Mouse (Mus musculus): ENCODE measurements around the gene Ppard.
"Not testable (repeated sequence)": the region's sequence is repeated elsewhere in the genome, so short reads cannot be mapped to it uniquely, and the experiment has no call there.

Ppard gene

DNA sequence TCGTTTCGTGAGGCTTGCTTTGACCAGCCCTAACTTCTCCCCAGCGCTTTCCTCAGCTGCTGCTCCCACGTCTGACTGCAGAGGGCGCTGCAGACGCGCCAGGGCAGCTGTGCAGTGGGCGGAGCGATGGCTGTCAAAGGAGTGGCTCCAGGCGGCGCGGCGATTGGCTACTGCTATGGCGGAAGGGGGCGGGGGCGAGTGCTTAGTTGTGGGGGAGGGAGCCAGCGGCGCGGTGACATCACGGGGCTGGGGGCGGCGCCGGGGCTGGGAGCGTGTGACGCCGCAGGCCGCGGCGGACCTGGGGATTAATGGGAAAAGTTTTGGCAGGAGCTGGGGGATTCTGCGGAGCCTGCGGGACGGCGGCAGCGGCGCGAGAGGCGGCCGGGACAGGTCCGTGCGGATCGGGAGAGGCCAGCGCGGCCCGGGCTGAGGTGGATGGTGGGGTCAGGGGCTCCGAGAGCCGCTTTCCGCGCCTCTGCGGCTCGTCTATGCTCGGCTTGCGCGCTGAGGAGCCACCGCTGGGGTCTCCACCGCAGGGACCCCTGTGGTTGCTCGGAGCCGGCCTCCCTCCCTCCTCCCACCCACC lies at the start of gene Ppard:
Gene Ppard, plus strand, starts transcription at position 226 of the 586 bp plus-strand sequence.
- peak; percentile 86 for ATAC-seq (ENCODE audit: insufficient number of reproducible peaks, low FRiP score, low TSS enrichment)

GRCm38 (mm10) chr17:28184971-28185638 lies 47.4 kb upstream of the Ppard start:
- no peak for ATAC-seq (ENCODE audit: insufficient number of reproducible peaks, low FRiP score, low TSS enrichment)

DNA sequence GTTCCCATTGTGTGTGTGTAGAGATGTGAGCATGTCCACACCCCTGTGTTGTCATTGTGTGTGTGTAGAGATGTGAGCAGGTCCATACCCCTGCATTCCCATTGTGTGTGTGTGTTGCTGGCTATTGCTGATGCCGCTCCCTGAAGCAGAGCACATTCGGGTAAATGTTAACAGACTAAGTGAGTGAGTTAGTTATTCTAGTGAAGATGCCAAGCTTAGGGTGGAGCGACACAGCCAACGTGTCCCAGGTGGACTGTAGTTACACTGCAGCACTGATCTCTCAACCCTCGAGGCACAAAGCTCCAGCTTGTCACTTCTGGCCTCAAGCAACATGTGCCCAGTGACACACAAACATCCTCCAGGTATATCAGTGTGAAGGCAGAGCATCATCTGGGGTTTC lies 44.2 kb upstream of the Ppard start:
- no peak for ATAC-seq (ENCODE audit: insufficient number of reproducible peaks, low FRiP score, low TSS enrichment)

DNA sequence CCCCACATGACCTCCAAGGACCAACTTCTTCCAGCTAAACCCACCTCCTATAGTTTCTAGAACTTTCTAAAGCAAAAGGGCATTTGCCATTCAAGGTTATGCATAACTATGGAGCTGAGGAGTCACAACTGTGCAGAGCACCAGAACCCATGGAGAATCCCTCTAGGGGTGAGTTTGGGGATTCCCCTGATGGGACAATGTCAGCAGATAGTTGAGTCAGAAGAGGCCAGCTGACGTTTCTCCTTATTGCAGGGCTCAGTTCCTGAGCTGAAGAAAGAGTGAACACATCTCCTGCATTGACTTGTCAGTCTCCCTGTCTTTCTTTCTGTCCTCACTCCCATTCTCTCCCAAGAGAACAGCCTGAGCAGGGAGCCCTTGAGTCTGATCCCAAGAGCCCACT lies 39.7 kb upstream of the Ppard start:
- ATAC-seq (ENCODE audit: insufficient number of reproducible peaks, low FRiP score, low TSS enrichment), result no peak

DNA sequence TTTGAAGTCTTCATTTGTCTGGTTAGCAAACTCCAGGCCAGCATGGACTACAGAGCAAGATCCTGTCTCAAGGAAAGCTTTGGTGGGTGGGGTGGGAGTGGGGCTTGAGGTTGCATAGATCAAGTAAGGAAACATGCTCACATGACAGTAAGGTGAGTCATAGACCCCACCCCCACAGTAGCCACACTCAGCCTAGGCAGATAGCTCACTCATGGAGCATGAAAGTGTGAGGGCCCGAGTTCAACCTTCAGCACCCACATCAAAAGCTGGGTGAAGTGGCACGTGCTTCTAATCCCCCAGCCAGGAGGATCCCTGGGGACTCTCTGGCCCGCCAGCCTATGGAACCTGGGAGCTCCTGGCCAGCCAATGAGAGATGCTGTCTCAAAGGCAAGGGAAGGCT lies 38.9 kb upstream of the Ppard start:
- no peak for ATAC-seq (ENCODE audit: insufficient number of reproducible peaks, low FRiP score, low TSS enrichment)

GRCm38 (mm10) chr17:28195033-28195432 lies 37.5 kb upstream of the Ppard start:
- ATAC-seq (ENCODE audit: insufficient number of reproducible peaks, low FRiP score, low TSS enrichment), result no peak

DNA sequence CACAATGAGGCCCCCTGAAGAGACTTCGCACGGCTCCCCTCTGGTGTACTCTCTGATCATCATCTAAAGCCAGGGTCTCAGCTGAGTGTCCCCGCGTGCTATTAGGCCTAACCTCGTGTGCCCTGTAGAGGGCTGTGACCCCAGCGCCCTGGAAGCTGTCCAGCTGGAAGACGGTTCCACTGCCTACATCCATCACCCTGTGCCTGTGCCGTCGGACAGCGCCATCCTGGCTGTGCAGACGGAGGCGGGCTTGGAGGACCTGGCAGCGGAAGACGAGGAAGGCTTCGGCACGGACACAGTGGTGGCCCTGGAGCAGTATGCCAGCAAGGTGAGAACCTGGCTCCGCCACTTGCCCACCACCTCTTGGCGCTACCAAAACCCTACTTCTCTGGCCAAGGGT lies 34.9 kb upstream of the Ppard start:
- no peak for ATAC-seq (ENCODE audit: insufficient number of reproducible peaks, low FRiP score, low TSS enrichment)

- no peak for ATAC-seq (ENCODE audit: insufficient number of reproducible peaks, low FRiP score, low TSS enrichment)
These were observed 30.5 kb upstream of the Ppard start for GRCm38 (mm10) chr17:28201982-28202381.

GRCm38 (mm10) chr17:28204052-28204720 lies 28.3 kb upstream of the Ppard start:
- no peak for ATAC-seq (ENCODE audit: insufficient number of reproducible peaks, low FRiP score, low TSS enrichment)

DNA sequence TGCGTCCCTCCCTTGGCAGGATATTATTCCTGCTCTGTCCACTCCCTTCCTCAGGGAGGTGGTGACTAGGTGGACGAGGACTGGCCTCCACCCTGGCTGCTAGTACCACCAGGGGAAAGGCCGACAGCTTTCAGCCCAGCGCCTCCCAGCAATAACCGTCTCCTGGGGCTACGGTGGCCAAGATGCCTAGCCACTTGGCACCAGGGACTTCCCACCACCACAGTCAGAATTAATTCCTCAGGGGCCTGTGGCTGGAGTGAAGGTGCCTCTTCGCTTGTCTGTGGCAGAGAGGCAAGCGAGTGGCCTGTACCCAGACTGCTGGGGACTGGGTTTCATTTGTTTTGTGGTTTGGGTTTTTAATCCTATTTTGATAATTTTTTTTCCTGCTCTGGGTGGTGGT lies 27.1 kb upstream of the Ppard start:
- ATAC-seq (ENCODE audit: insufficient number of reproducible peaks, low FRiP score, low TSS enrichment), result no peak

DNA sequence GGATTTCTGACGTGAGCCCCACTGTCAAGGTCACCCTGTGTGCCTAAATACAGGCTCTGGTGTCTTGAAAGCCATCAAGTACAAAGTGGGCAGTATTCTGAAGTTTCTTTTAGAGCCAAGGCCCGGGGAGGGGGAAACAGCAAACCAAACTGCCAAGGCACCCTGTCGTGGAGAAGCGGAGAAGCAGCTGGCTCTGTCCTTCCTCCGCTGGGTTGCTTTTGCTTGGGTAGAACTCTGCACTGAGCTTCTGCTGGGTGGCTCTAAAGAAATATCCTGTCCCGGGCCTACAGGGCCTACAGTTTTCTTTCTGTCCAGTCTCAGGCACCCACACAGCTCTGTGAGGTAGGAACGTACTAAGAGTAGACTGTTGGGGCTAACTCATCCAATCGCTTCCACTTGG lies 25.4 kb upstream of the Ppard start:
- ATAC-seq (ENCODE audit: insufficient number of reproducible peaks, low FRiP score, low TSS enrichment), result no peak

- no peak for ATAC-seq (ENCODE audit: insufficient number of reproducible peaks, low FRiP score, low TSS enrichment)
These were observed 24.7 kb upstream of the Ppard start, which contains the start of gene Def6 for GRCm38 (mm10) chr17:28207591-28208313. Gene Def6 (plus strand): TSS chr17:28207778.

DNA sequence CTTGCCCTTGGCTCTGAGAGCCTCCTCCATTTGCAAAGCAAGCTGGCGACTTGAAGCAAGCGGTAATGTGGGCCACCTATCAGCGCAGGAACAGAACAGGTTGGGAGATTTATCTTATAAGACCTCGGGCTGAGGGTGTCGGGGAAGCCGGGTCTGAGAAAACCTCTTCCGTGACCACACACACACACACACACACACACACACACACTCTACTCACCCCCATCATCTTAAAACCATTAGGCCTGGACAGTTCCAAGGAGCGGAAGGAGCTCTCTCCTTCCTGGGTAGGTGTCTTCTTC lies 24.2 kb upstream of the Ppard start:
- no peak for ATAC-seq (ENCODE audit: insufficient number of reproducible peaks, low FRiP score, low TSS enrichment)

DNA sequence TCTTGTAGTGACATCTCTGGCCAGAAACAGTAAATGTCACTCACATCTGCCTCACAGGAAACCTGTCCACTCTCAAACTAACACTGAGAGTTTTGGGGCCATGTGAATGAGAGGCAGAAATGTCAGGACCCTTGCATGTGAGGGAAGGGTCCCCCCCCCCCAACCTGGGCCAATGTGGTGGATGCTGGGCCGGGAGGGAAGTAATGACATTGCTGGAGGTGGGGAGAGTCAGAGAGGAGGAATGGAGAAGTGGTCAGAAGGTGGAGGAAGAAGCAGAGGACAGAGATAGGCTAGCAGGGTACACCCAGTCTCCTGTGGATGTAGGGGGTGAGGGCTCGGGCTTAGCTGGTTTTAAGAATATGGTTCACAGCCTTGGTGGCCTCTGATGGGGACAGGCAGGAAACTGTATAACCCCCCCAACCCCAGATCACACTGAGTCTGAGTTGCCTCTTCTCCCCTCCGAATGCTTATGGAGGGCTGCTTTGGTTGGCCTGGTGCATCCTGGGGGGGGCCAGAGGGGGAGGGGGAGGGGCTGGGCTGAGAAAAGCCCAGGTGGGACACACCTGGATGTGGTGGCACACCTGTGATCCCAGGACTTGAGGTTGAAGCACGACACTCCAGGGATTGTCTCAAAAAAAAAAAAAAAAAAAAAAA lies 22.9 kb upstream of the Ppard start:
- no peak for ATAC-seq (ENCODE audit: insufficient number of reproducible peaks, low FRiP score, low TSS enrichment)

GRCm38 (mm10) chr17:28211921-28212341 lies 20.6 kb upstream of the Ppard start:
- no peak for ATAC-seq (ENCODE audit: insufficient number of reproducible peaks, low FRiP score, low TSS enrichment)

DNA sequence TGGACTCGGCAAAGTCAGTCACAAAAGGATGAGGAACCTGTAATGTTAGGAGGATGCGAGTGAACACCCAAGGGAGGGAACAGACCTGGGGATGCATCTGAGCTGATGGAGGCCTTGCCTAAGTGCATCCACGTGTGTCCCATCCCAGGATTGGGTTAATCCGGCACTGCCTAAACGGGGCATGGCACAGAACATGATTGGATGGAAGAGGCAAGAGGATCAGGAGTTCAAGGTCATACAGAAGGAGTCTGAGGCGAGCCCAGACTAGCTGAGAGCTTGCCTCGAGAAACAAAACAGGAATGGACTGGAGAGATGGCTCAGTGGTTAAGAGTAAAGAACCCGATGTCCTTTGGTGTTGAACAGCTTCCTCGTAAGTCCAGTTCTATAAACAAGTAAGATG lies 20.1 kb upstream of the Ppard start:
- ATAC-seq (ENCODE audit: insufficient number of reproducible peaks, low FRiP score, low TSS enrichment), result no peak

GRCm38 (mm10) chr17:28213236-28213635 lies 19.3 kb upstream of the Ppard start:
- no peak for ATAC-seq (ENCODE audit: insufficient number of reproducible peaks, low FRiP score, low TSS enrichment)

DNA sequence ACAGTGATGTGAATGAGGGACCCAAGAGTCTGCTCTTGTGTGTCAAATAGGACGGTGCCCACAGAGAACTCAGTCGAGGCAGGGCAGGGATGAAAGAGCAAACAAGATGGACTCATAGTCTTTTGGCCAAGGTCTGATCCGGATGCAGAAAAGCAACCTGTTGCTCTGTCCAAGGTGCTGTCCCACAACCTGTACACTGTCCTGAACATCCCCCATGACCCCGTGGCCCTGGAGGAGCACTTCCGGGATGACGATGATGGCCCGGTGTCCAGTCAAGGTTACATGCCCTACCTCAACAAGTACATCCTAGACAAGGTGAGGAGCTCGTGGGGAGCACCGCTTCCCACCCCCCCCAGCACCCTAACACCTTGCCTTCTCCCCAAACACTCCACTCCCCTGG lies 15.7 kb upstream of the Ppard start:
- no peak for ATAC-seq (ENCODE audit: insufficient number of reproducible peaks, low FRiP score, low TSS enrichment)

GRCm38 (mm10) chr17:28217721-28218649 lies 14.5 kb upstream of the Ppard start:
- no peak for ATAC-seq (ENCODE audit: insufficient number of reproducible peaks, low FRiP score, low TSS enrichment)

DNA sequence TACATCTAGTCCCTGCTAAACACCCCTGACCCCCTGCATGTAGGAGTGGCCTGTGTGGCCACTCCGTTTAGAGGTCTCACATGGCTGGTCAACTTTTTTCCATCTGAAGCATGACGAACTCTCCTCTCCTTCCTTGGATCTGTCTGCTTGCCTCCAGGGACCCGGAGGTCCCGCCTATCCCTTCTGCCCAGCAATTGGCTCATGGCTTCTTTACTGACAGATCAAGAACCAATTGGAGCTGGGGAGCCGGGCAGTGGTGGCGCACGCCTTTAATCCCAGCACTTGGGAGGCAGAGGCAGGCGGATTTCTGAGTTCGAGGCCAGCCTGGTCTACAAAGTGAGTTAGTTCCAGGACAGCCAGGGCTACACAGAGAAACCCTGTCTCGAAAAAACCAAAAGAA lies 10.0 kb upstream of the Ppard start:
- ATAC-seq (ENCODE audit: insufficient number of reproducible peaks, low FRiP score, low TSS enrichment), result not testable (repeated sequence)
